Mouse (Mus musculus): Measurements from ENCODE around the gene Thbs3.

The Thbs3 gene

DNA sequence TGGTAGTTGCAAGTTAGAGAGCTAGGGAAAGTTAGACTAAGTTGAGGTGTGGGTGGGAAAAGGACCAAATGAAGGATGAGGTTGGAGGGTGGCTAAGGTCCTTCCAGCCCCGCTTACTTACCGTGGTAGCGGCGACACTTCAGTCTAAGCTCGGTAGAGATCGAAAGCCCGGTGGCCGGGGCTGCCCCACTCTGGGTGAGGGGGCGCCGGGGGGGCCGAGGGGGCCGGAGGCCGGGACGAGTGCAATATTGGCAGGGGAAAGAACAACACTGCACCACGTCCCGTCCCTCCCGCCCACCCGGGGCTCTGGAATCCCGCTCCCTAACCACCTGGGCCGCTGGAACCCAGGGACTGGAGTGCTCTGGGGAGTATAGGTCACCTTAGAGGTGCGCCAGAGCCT is 11.9 kb downstream of the Thbs3 start, which contains the start of gene Mtx1:
Gene Mtx1, minus strand, starts transcription at position 189 of the 400 bp plus-strand sequence.
- in situ Hi-C loops (cut with MboI, MseI), result no loop called here

DNA sequence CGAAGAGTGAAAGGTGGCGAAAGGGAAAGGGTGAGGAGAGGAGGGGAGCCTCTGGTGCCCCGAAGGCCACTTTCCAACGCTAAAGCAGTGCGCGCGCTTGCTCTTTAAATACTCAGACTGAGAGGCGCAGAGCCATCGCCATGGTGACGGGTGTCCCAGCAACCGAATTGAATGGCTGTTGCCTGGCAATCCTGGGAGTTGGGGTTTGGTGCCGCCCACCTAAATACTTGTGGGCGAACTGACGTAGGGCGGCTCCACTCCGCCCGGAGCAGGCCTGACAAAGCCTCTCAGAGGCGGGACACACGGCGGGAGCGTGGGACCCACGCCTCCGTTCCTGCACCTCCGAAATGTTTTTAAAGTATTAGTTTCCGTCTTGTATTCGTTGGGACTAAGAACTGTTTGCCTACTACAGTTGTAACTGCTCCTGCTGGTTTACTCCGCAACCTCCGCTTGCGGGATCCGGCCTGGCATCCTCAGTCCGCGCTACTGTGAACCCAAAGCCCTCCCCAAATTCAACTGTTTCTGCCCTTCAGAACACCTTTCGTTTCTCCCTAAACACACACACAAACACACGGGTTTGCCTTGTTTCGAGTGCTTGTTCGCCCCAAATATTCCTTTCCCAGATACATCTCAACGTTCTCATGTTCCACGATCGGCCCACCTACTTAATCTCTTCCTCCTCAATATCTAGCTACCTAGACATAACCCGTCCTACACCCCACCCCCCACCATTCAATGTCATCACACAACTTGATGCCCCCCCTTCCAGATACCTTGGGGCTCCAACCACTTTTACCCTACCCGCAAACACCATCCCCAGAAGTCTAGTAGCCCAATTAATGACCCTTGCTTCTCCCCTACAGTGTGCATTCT is 12.6 kb downstream of the Thbs3 start:
- in situ Hi-C loops (cut with MboI, MseI), result no loop called here

DNA sequence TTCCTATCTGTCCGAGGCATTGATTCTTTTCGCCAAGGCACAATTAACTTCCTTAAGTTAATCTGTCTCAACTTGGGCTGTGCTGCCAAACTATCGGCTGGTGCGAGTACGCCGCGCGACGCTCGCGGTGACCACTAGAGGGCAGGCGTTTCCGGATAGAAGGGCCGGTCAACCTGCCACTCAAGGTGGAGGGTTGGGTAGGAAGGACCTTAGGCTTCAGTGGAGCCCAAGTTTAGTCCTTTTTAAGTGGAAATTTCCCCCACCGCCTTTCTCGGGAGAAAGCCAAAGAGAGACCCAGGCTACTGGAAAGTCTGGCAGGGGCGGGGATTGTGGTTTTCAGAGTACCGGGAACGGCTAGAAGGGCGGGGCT is 13.2 kb downstream of the Thbs3 start:
- in situ Hi-C loops (cut with MboI, MseI), result no loop called here

DNA sequence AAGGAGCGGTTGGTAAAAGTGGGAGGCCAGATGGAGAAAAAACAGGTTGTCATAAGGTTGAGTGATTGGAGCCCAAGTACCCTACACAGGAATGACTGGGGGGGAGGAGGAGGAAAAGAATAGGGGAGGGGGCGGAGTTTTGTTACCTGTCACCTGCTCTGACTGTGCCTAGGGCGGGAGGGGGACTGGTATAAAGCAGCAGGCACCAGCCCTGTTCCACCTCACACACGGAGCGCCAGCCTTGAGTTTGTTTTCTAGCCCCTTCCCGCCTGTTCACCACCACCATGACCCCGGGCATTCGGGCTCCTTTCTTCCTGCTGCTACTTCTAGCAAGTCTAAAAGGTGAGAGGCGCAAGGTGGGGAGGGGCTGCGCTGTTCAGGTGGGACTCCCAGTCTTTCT is 13.9 kb downstream of the Thbs3 start, which contains the start of gene Muc1:
Gene Muc1, plus strand, starts transcription at position 222 of the 400 bp plus-strand sequence.
- in situ Hi-C loops (cut with MboI, MseI), result no loop called here

DNA sequence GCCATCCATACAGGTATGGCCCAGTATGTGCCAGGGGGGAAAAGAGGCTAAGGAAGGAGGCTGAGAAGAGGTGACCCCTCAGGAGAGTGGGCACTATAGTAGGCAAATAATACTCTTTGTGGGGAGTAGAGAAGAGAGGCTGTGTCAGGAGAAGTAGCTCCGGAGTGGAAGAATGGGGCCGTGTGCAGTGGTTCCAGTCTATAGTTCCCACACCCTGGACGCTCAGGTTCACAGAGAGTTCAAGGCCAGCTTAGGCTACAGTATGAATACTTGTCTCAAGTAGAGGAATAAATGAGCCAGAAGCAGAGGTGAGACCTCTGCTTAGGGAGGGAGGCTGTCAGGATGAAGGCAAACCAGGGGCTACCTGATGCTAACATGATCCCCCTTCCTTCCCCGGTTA is 14.3 kb downstream of the Thbs3 start:
- in situ Hi-C loops (cut with MboI, MseI), result no loop called here

DNA sequence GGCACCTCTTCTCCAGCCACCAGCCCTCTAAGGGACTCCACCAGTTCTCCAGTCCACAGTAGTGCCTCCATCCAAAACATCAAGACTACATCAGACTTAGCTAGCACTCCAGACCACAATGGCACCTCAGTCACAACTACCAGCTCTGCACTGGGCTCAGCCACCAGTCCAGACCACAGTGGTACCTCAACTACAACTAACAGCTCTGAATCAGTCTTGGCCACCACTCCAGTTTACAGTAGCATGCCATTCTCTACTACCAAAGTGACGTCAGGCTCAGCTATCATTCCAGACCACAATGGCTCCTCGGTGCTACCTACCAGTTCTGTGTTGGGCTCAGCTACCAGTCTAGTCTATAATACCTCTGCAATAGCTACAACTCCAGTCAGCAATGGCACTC is 15.6 kb downstream of the Thbs3 start:
- in situ Hi-C loops (cut with MboI, MseI), result no loop called here

DNA sequence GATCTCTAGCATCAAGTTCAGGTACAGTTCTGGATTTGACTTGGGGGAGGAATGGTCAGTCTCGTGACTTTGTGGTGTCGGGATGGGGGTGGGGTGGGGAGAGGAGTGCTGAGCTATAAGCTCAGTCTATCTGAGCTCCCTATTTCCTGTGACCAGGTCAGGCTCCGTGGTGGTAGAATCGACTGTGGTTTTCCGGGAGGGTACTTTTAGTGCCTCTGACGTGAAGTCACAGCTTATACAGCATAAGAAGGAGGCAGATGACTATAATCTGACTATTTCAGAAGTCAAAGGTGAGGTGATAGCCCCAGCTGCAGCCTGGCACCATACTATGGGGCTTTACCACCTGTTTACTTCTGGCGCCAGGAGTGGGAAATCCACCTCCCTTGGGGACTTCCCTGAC is 16.4 kb downstream of the Thbs3 start:
- in situ Hi-C loops (cut with MboI, MseI), result no loop called here

DNA sequence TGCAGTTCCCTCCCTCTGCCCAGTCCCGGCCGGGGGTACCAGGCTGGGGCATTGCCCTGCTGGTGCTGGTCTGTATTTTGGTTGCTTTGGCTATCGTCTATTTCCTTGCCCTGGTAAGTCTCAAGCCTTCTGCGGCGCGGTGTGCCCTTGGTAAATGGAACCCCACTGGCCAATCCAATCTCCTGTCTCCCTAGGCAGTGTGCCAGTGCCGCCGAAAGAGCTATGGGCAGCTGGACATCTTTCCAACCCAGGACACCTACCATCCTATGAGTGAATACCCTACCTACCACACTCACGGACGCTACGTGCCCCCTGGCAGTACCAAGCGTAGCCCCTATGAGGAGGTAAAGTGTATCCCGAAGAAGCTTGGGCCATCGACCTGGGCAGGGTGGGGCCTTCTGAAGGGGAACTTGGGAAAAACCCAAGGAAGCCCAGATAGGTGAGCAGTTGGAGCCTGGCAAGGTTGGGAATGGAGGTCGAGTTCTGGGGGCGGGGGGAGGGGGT is 16.8 kb downstream of the Thbs3 start:
- in situ Hi-C loops (cut with MboI, MseI), result no loop called here

DNA sequence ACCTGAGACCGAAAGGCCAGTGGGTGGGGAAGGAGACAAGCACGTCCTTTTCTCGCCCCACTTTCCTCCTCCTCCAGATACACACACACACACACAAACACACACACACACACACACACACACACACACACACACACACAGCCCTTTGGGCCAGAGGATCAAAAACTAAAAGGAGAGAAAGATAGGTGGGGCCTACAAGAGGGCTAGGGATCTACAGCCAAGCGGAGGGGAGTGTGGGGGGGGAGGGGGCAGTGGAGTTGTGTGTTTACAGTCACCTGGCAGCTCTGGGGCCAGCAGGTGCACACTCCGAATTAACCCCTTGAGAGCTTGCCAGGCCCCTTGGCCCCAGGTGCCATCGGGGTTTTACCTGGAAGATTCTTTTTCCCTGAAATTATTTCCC is 17.6 kb downstream of the Thbs3 start:
- in situ Hi-C loops (cut with MboI, MseI), result no loop called here

DNA sequence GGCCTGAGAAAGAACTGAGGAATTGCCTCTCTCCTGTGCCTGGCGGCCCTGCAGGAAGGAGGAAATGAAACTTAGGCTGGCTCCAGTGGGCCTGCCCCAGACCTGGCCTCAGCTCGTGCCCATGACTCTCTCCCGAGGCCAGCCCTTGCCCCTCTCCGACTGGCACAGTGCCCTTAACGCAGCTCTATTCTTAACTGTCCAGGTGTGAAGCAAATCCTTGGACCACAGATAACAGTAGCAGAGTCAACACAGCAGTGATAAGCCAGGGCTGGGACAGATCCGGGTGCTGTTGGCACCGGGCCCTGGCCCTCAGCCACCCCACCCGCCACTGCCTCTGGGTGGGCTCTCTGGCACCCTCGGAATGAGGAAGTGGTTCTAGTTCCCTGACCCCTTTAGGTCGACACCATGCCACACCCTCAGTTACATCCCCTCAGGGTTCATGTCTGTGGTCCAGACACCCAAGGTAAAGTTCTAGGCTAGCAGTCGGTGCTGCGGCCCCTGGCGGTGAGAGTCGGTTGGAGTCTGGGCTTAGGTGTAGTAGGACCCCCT is 18.7 kb downstream of the Thbs3 start:
- in situ Hi-C loops (cut with MboI, MseI), result no loop called here

DNA sequence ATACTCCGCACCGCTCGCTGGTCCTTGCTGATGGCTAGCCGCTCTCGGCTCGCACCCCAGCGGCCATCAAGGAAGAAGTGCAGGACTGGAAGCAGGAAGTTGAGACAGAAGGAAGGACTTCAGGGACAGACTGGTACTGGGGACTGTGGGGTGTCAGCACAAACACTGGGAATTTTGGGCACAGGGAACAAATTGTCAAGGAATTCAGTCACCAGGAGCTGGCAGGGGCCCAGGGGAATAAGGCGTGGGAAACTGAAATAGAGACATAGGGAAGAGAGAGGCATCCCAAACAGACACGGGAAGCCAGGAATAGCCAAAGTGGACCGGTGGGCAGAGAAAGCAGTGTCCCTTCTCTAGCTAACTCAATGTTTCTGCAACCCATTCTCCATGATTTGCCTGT is 21.5 kb downstream of the Thbs3 start:
- in situ Hi-C loops (cut with MboI, MseI), result no loop called here

DNA sequence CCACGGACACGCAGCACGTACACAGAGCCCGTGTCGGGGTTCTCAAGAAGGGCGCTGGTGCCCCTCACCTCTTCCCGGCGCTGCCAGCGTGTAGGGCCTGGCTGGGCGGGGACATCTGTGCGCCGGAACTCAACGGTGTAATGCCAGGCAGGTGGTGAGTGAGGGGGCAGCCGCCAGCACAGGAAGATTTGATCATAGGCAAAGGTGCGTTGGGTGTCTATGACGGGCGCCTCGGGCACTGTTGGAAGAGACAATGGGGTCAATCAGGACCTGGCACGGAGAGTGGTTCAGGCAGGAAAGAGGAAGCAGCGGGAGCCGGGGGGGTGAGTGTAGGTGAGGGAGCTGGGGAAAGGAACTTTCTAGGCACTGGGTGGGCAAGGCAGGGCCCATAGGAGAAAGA is 22.7 kb downstream of the Thbs3 start:
- in situ Hi-C loops (cut with MboI, MseI), result no loop called here

DNA sequence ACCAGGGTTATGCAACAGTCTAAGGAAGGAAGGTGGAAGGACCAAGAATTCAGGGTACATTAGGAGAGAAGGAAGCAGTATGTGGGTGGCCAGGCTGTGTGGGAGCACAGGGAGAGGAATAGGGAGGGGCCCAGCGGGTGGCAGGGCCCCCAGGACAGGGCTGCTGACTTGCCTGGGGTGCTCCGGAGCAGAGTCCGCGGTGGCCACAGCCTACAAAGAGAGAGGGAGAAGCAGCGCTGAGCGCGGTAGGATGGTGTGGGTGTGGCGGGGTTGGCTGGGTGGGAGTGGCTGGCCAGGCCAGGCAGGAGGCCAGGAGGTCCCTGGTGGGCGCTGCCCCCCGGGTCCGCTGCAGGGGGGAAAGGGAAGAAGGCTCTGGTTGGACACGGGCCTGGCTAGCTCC is 23.5 kb downstream of the Thbs3 start:
- in situ Hi-C loops (cut with MboI, MseI), result no loop called here

DNA sequence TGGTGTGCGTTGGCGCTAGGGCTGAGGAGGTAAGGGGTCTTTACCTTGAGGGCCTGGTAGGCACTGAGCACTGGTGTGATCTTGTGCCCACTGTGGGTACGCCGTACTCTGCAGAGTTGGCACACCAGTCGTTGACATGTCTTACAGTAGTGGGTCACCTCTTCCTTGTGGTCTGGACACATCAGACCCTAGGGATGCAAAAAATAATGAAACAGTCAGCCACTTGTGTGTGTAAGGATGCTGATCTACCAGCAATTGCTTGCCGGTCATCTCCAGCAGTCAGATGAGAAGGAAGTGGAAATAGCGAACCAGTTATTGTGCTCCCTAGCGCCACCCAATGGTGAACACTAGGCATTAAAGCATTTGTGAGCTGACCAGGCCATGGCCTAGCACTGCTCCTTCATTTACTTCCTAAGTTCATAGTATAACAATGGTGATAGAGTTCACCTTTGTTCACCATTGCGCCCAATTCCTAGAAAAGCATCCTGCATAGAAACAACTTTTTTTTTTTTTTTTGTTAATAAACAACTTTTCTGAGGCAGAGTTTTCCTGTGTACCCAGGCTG is 27.4 kb downstream of the Thbs3 start:
- in situ Hi-C loops (cut with MboI, MseI), result loop anchor here in 1 of 2 experiments (10.0 kb wide), 1 partner anchor 1362 kb away; the partner anchor contains the start of genes Gm42674, S100a4 and S100a5

DNA sequence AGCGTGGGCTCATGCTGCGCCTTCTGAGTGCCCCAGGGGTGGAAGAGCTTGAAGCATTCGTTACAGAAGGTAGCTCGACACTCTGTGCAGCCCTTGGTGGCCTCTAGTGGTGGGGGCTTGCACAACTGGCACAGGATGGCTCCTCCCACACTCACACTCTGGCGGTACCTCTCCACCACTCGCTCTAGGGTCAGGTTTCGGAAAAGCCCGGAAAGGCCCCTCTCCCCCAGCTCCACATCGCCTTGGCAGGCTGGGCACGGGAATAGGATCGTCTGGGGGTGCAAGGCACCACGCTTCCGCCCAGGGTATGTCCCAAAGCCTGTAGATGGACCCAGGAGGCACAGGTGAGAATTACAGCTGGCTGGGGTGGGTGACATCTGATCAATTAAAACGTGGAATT is 28.6 kb downstream of the Thbs3 start:
- in situ Hi-C loops (cut with MboI, MseI), result loop anchor here in 1 of 2 experiments (10.0 kb wide), 1 partner anchor 1361 kb away; the partner anchor contains the start of genes Gm42674, S100a4 and S100a5

DNA sequence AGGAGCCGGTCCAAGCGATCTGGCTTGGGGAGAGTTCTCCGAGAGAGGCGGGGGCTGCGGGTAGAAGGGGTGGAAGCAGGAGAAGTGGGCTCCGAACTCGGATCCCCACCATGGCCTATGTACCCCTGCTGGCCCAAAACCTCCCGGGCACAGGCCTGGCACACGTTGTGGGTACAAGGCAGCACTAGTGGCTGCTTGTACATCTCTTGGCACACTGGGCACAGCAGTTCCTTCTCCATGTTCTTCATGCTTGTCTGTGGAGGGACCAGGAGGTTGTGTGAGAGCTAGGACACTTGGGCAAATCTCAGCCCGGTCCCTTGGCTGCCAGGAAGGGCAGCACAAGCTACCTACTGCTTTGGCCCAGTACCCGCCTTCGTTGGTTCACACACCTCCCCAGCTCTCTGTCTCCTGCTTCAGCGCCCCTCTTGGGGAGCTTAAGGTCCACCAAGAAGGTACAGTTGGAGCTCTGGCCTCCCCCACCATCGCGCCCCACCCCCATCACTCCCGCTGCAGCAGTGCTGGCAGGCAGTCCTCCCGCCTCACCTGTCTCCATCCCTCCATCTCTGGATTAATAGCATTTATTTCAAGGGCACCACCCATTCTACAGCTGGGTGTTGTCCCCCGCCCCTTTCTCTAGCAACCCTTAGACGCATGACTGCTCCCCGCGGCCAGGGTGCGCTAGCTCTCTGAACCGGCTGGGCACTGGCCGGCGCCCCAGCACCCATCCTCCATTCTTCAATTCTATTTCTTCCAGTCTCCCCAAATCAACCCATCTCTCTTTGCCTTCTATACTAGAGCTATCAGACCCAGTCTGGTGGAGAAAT is 29.4 kb downstream of the Thbs3 start:
- in situ Hi-C loops (cut with MboI, MseI), result loop anchor here in 1 of 2 experiments (10.0 kb wide), 1 partner anchor 1360 kb away; the partner anchor contains the start of genes Gm42674, S100a4 and S100a5

DNA sequence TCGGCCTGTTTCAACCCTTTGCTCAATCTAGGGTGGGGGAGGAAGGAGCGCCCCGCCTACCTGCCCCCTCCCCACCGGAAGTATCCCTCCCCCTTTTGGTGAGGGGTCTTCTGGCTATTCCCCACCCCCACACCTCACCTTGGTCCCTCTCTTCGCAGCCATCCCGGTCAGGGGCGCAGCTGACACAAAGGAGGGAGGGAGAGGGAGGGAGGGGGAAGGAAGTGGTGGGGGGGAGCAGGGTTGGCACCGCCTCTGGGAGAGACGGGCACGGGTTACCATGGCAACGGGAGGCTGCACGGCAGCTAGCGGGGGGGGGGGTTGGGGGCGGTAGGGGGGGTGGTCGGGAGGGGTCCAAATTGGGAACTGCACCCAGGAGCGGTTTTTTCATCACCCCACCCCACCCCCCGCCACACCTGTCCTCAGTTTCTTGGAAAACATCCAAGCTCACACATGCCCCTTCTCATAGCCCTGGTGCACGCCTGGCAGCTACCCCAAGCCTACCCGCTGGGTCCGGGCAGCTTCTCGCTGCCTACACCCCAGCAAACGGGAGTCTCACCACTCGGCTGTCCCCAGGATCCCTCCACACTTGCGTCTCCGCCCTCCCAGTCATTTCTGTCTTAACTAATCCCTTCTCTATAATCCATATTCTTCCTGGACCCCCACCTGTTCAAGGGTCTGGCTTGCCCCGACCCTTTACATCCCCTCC is 30.2 kb downstream of the Thbs3 start:
- in situ Hi-C loops (cut with MboI, MseI), result loop anchor here (5.0 to 10.0 kb wide), 4 partner anchors 37 to 1360 kb away; partner anchors contain the start of genes Efna1 (in 2 of the 2), Gm42674 (in 1 of the 2), S100a4 (in 1 of the 2) and S100a5 (in 1 of the 2)

DNA sequence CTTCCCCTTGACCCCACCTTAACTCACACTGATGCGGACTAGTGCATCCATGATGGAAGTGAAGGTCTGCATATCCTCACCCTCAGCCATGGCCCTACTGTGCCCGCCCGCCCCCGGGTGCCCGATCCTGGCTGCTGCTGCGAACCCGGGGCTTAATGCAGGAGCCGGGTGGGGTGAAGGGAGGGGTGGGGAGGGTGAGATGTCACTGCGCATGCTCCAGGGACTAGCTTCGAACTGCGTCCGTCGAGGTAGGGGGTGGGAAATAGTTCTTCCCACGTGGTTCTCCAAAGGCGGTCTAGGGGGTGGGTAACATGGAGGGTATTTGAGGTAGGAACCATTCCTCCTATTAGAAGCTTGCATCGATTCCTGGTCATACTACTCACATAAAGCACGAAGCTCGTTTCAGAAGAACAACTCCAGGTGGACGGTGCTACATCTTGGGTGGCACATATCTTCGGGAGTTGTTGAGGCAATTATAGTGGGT is 30.8 kb downstream of the Thbs3 start, which contains the start of gene Krtcap2:
Gene Krtcap2, plus strand, starts transcription at position 279 of the 484 bp plus-strand sequence.
- in situ Hi-C loops (cut with MboI, MseI), result loop anchor here (5.0 to 10.0 kb wide), 4 partner anchors 37 to 1359 kb away; partner anchors contain the start of genes Efna1 (in 2 of the 2), Gm42674 (in 1 of the 2), S100a4 (in 1 of the 2) and S100a5 (in 1 of the 2)

DNA sequence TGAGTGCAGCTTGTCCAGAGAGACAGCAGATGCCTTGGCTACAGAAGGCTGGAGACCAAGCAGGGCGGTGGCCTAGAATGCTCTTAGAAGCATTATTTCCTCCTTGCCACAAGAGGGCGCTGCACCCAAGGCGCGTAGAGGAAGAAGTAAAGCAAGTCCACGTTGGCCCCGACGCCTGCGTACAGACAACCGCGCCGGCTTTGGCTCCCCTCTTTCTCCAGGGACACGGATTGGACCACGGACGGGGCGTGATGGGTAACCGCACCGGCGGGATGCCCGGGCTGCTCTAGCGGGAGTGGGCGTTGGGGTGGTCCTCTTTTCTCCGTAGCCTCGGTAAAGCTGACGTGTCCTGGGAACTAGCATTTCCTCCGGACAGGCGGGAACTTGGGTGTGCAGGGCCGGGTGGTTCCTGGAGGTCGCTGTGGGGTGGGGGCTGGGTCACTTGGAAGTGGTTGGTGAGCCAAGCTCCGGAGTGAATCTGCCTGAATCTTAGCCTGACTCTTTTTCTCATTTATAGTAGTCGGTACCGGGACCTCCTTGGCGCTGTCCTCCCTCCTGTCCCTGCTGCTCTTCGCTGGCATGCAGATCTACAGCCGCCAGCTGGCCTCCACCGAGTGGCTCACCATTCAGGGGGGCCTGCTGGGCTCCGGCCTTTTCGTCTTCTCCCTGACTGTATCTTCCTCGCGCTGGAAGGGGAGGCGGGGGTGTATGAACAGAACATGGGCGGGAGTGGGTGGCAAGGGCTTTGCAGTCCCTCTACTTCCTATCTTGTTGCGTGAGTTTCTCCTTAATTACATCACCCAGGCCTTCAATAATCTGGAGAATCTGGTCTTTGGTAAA is 31.5 kb downstream of the Thbs3 start, which contains the start of gene Trim46:
Gene Trim46, minus strand, starts transcription at position 49 of the 840 bp plus-strand sequence.
- in situ Hi-C loops (cut with MboI, MseI), result loop anchor here (5.0 to 10.0 kb wide), 4 partner anchors 36 to 1358 kb away; partner anchors contain the start of genes Efna1 (in 2 of the 2), Gm42674 (in 1 of the 2), S100a4 (in 1 of the 2) and S100a5 (in 1 of the 2)

All from T-helper 17 cell (primary cell).